Mouse (Mus musculus): Measurements from ENCODE around the gene Lrrk1.

- TF ChIP-seq HCFC1 (IDR thresholded peaks at IDR 0.05; ENCODE audit: borderline replicate concordance, insufficient read depth, low read length) (no peak), ZC3H11A (IDR thresholded peaks at IDR 0.05; ENCODE audit: borderline replicate concordance, low read depth, low read length) (no peak), ZNF384 (IDR thresholded peaks at IDR 0.05; ENCODE audit: low read depth, low read length) (no peak), CHD2 (IDR thresholded peaks at IDR 0.05; ENCODE audit: low read depth, low read length) (no peak)
Measured at GRCm38 (mm10) chr7:66404802-66405201, 16.7 kb upstream of the Lrrk1 start.

All from ES-E14 (cell line).